14 mouse cellular contexts compared by ENCODE assay signal in genomic region chr1:87185526-87185925, GRCm38 (mm10). TPM values are rescaled to one million over a fixed set of nuclear protein-coding genes. Genes with fewer than 3 reads are reported as not detected.
DNase-seq lines count a peak whose midpoint lies in the region; ATAC-seq and TF ChIP-seq lines count a peak whose summit lies in the region.
"Had no signal": no experiment of that assay in that cellular context is flagged by ENCODE, and none has a peak within 500 bp of the region (broad histone marks: within the 10 kb centered on the region; RNA-seq: fewer than 3 reads in every experiment).

No protein-coding gene starts in this region.

- DNase-seq in forebrain, postnatal 0 days, result no peak
- no peak for DNase-seq in forebrain, embryonic 11.5 days (ENCODE audit: low spot score)
- DNase-seq in testis, postnatal 10 days (ENCODE audit: low spot score), result peak; percentile 60
- DNase-seq in testis, postnatal 14 days (ENCODE audit: low spot score), result no peak
- DNase-seq in cerebellum, postnatal 10 days, result no peak
- no peak for DNase-seq in embryo, embryonic 11 days

- H3K4me3 ChIP-seq in forebrain, postnatal 0 days (ENCODE audit: low read depth, low read length), result no peak overlapping the region
- H3K4me3 ChIP-seq in forebrain, embryonic 11.5 days (ENCODE audit: low read depth, low read length), result no peak overlapping the region
- H3K4me3 ChIP-seq in limb, embryonic 13.5 days, result no peak overlapping the region
- no peak overlapping the region for H3K4me3 ChIP-seq in heart, embryonic 11.5 days (ENCODE audit: low read depth, low read length)

- no peaks in the 10 kb centered on the region for H3K36me3 ChIP-seq in forebrain, postnatal 0 days (ENCODE audit: insufficient read depth)
- no peaks in the 10 kb centered on the region for H3K36me3 ChIP-seq in forebrain, embryonic 11.5 days (ENCODE audit: control insufficient read depth, insufficient read depth, low read length)
- H3K36me3 ChIP-seq in limb, embryonic 13.5 days, result no peaks in the 10 kb centered on the region
- no peaks in the 10 kb centered on the region for H3K36me3 ChIP-seq in heart, embryonic 11.5 days (ENCODE audit: control insufficient read depth, insufficient read depth, low read length)
- H3K36me3 ChIP-seq: heart, embryonic 13.5 days had no signal

- H3K27me3 ChIP-seq in forebrain, postnatal 0 days (ENCODE audit: insufficient read depth, low read length), result peaks cover 21% of the 10 kb centered on the region
- H3K27me3 ChIP-seq in forebrain, embryonic 11.5 days (ENCODE audit: control insufficient read depth, insufficient read depth, low read length), result peaks cover 28% of the 10 kb centered on the region
- H3K27me3 ChIP-seq in limb, embryonic 13.5 days, result peaks cover 85% of the 10 kb centered on the region
- H3K27me3 ChIP-seq in heart, embryonic 11.5 days (ENCODE audit: control insufficient read depth, insufficient read depth, low read length), result peaks cover 83% of the 10 kb centered on the region

- 15% methylated on average over 13 of the region's 13 CpGs for WGBS in forebrain, postnatal 0 days
- 9% methylated on average over 13 of the region's 13 CpGs for WGBS in forebrain, embryonic 11.5 days
- WGBS in limb, embryonic 13.5 days, result 8% methylated on average over 13 of the region's 13 CpGs
- whole genome bisulfite sequencing in heart, embryonic 11.5 days (ENCODE audit: insufficient replicate concordance), result 18% methylated on average over 13 of the region's 13 CpGs

- no peak overlapping the region for H3K27ac ChIP-seq in forebrain, postnatal 0 days (ENCODE audit: low read depth, low read length)
- no peak overlapping the region for H3K27ac ChIP-seq in forebrain, embryonic 11.5 days (ENCODE audit: low read depth, low read length)
- H3K27ac ChIP-seq in limb, embryonic 13.5 days, result no peak overlapping the region
- H3K27ac ChIP-seq in heart, embryonic 11.5 days (ENCODE audit: low read depth, low read length), result no peak overlapping the region
- H3K27ac ChIP-seq: heart, embryonic 13.5 days; liver, embryonic 14.5 days had no signal

- H3K9ac ChIP-seq in forebrain, postnatal 0 days, result no peak overlapping the region
- H3K9ac ChIP-seq in forebrain, embryonic 11.5 days (ENCODE audit: low read length), result no peak overlapping the region
- no peak overlapping the region for H3K9ac ChIP-seq in limb, embryonic 13.5 days
- H3K9ac ChIP-seq in heart, embryonic 11.5 days (ENCODE audit: low read depth, low read length), result no peak overlapping the region
- H3K9ac ChIP-seq: liver, embryonic 14.5 days had no signal

- ATAC-seq in forebrain, postnatal 0 days, result no peak
- no peak for ATAC-seq in forebrain, embryonic 11.5 days (replicated peaks; ENCODE audit: low FRiP score)
- ATAC-seq in limb, embryonic 13.5 days (ENCODE audit: low FRiP score, low read depth), result no peak
- no peak for ATAC-seq in heart, embryonic 11.5 days (replicated peaks; ENCODE audit: insufficient number of reproducible peaks, low FRiP score, low TSS enrichment)

- H3K4me1 ChIP-seq in forebrain, postnatal 0 days (ENCODE audit: insufficient read depth), result no peaks in the 10 kb centered on the region
- peaks cover 7% of the 10 kb centered on the region; the same call in 1 of the 2 replicates for H3K4me1 ChIP-seq in forebrain, embryonic 11.5 days (replicated peaks; ENCODE audit: control insufficient read depth, insufficient read depth, low read length)
- peaks cover 17% of the 10 kb centered on the region for H3K4me1 ChIP-seq in limb, embryonic 13.5 days
- no peaks in the 10 kb centered on the region for H3K4me1 ChIP-seq in heart, embryonic 11.5 days (ENCODE audit: control insufficient read depth, insufficient read depth, low read length)

- no peaks in the 10 kb centered on the region for H3K9me3 ChIP-seq in forebrain, postnatal 0 days (ENCODE audit: low read length)
- no peaks in the 10 kb centered on the region for H3K9me3 ChIP-seq in forebrain, embryonic 11.5 days (ENCODE audit: control insufficient read depth, low read length)
- no peaks in the 10 kb centered on the region for H3K9me3 ChIP-seq in limb, embryonic 13.5 days
- H3K9me3 ChIP-seq in heart, embryonic 11.5 days (replicated peaks; ENCODE audit: control insufficient read depth, low read length), result no peaks in the 10 kb centered on the region
- H3K9me3 ChIP-seq: heart, embryonic 13.5 days had no signal

- H3K4me2 ChIP-seq in forebrain, postnatal 0 days (ENCODE audit: low read depth), result no peak overlapping the region
- no peak overlapping the region for H3K4me2 ChIP-seq in forebrain, embryonic 11.5 days (ENCODE audit: low read depth, low read length, severe bottlenecking)
- H3K4me2 ChIP-seq in limb, embryonic 13.5 days (replicated peaks), result 0 out of 2 replicates have a peak overlapping the region, but pooled peaks have one; percentile 88
- H3K4me2 ChIP-seq in heart, embryonic 11.5 days, result no peak overlapping the region

- TF ChIP-seq CTCF in forebrain, postnatal 0 days (IDR thresholded peaks at IDR 0.05; ENCODE audit: low read depth), result peak; percentile 17; the same call in 1 of the 2 replicates

RNA-seq across cellular contexts. Expression of gene Prss56, which starts 2.4 kb away (rescaled TPM):
- total RNA-seq in forebrain, postnatal 0 days (2014; rRNA removed), result 3.1 and 4.0 TPM in 2 replicates
- 2.5 and 4.3 TPM in 2 replicates for polyA plus RNA-seq in forebrain, postnatal 0 days (2015; fragmentation: Nextera tagmentation; extraction: Ambion mirVana)
- polyA plus RNA-seq in forebrain, embryonic 11.5 days (2014; fragmentation: Nextera tagmentation; extraction: Ambion mirVana), result not detected in 2 replicates
- polyA plus RNA-seq in limb, embryonic 13.5 days (2015; fragmentation: Nextera tagmentation; extraction: Ambion mirVana), result 0.19 TPM in 1 of 2 replicates, not detected in the other
- polyA plus RNA-seq in heart, embryonic 11.5 days (2014; fragmentation: Nextera tagmentation; extraction: Ambion mirVana), result not detected in 2 replicates
- total RNA-seq: gastrocnemius, postnatal 36 days had no signal
- polyA plus RNA-seq: liver, embryonic 14.5 days had no signal

RNA-seq across cellular contexts. Expression of gene Chrnd, which starts 4.9 kb away (rescaled TPM):
- not detected in 2 replicates for total RNA-seq in forebrain, postnatal 0 days (2014; rRNA removed)
- not detected in 2 replicates for polyA plus RNA-seq in forebrain, postnatal 0 days (2015; fragmentation: Nextera tagmentation; extraction: Ambion mirVana)
- polyA plus RNA-seq in forebrain, embryonic 11.5 days (2014; fragmentation: Nextera tagmentation; extraction: Ambion mirVana), result 0.07 TPM in 1 of 2 replicates, not detected in the other
- polyA plus RNA-seq in limb, embryonic 13.5 days (2015; fragmentation: Nextera tagmentation; extraction: Ambion mirVana), result 4.5 and 4.8 TPM in 2 replicates
- not detected in 2 replicates for polyA plus RNA-seq in heart, embryonic 11.5 days (2014; fragmentation: Nextera tagmentation; extraction: Ambion mirVana)
- total RNA-seq: layer of hippocampus, postnatal 25 days; left cerebral cortex, postnatal 4 days had no signal
- polyA plus RNA-seq: heart, embryonic 13.5 days; liver, embryonic 14.5 days; neural tube, embryonic 14.5 days had no signal

RNA-seq across cellular contexts. Expression of gene Chrng, which starts 18.9 kb away (rescaled TPM):
- total RNA-seq in forebrain, postnatal 0 days (2014; rRNA removed), result not detected in 2 replicates
- not detected in 2 replicates for polyA plus RNA-seq in forebrain, postnatal 0 days (2015; fragmentation: Nextera tagmentation; extraction: Ambion mirVana)
- polyA plus RNA-seq in forebrain, embryonic 11.5 days (2014; fragmentation: Nextera tagmentation; extraction: Ambion mirVana), result 0.23 TPM in 1 of 2 replicates, not detected in the other
- 18.2 and 20.8 TPM in 2 replicates for polyA plus RNA-seq in limb, embryonic 13.5 days (2015; fragmentation: Nextera tagmentation; extraction: Ambion mirVana)
- polyA plus RNA-seq in heart, embryonic 11.5 days (2014; fragmentation: Nextera tagmentation; extraction: Ambion mirVana), result 0.93 and 1.5 TPM in 2 replicates
- total RNA-seq: layer of hippocampus, postnatal 25 days; left cerebral cortex, postnatal 4 days had no signal
- polyA plus RNA-seq: liver, embryonic 14.5 days; neural tube, embryonic 14.5 days had no signal

RNA-seq across cellular contexts. Expression of gene Eif4e2, which starts 28.2 kb away (rescaled TPM):
- 71.5 and 81.7 TPM in 2 replicates for total RNA-seq in forebrain, postnatal 0 days (2014; rRNA removed)
- polyA plus RNA-seq in forebrain, postnatal 0 days (2015; fragmentation: Nextera tagmentation; extraction: Ambion mirVana), result 77.6 and 87.5 TPM in 2 replicates
- polyA plus RNA-seq in forebrain, embryonic 11.5 days (2014; fragmentation: Nextera tagmentation; extraction: Ambion mirVana), result 138 and 141 TPM in 2 replicates
- 178 and 181 TPM in 2 replicates for polyA plus RNA-seq in limb, embryonic 13.5 days (2015; fragmentation: Nextera tagmentation; extraction: Ambion mirVana)
- polyA plus RNA-seq in heart, embryonic 11.5 days (2014; fragmentation: Nextera tagmentation; extraction: Ambion mirVana), result 121 and 128 TPM in 2 replicates

RNA-seq across cellular contexts. Expression of gene Ecel1, which starts 29.2 kb away (rescaled TPM):
- 19.1 and 36.1 TPM in 2 replicates for total RNA-seq in forebrain, postnatal 0 days (2014; rRNA removed)
- 17.8 and 28.5 TPM in 2 replicates for polyA plus RNA-seq in forebrain, postnatal 0 days (2015; fragmentation: Nextera tagmentation; extraction: Ambion mirVana)
- 5.4 and 6.2 TPM in 2 replicates for polyA plus RNA-seq in forebrain, embryonic 11.5 days (2014; fragmentation: Nextera tagmentation; extraction: Ambion mirVana)
- polyA plus RNA-seq in limb, embryonic 13.5 days (2015; fragmentation: Nextera tagmentation; extraction: Ambion mirVana), result 0.69 and 1.1 TPM in 2 replicates
- polyA plus RNA-seq in heart, embryonic 11.5 days (2014; fragmentation: Nextera tagmentation; extraction: Ambion mirVana), result not detected in 2 replicates
- total RNA-seq: gastrocnemius, postnatal 36 days had no signal
